Mouse (Mus musculus): ENCODE measurements at regions not wholly inside any gene's neighbourhood (a gene's known extent, or its start where the extent isn't known, plus 50 kb on each side); places are given as distances from the start of the nearest gene placed in this dataset.
A peak's percentile ranks its signal among the peaks of the same experiment; 100 is the strongest.

DNA sequence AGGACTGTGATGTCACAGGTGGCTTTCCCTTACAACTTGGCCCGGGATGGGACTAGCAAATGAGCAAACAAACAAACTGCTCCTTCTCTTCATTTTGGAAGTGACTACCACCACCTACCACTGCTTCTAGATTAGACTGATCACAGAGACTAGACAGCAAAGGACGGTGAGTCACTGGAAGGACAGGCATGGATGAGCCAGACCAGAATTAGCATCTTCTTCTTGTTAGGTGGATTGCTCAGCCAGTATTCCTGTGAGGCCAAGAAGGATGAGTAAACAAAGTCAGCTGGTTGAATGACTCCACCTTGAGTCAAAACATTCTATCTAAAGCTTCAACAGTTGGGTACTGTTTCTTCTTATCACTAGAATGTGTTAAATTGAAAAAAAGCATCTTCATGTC, 385.1 kb upstream of the Mon1b start:
- no peak overlapping the region for H3K4me3 ChIP-seq (ENCODE audit: low read depth, low read length)
- H3K9ac ChIP-seq, result no peak overlapping the region
- no peaks in the 10 kb centered on the region for H3K27me3 ChIP-seq (ENCODE audit: insufficient read depth, low read length)
- TF ChIP-seq CTCF (IDR thresholded peaks at IDR 0.05; ENCODE audit: low read depth), result no peak
- no peak overlapping the region for H3K4me2 ChIP-seq (ENCODE audit: low read depth)
- ATAC-seq, result no peak
- DNase-seq, result no peak
- H3K9me3 ChIP-seq (ENCODE audit: low read length), result no peaks in the 10 kb centered on the region
- H3K27ac ChIP-seq (ENCODE audit: low read depth, low read length), result no peak overlapping the region
- 90% methylated on average over 2 of the region's 2 CpGs for WGBS
- H3K4me1 ChIP-seq (ENCODE audit: insufficient read depth), result no peaks in the 10 kb centered on the region
- no peaks in the 10 kb centered on the region; the same call in 1 of the 2 replicates for H3K36me3 ChIP-seq (ENCODE audit: insufficient read depth)

DNA sequence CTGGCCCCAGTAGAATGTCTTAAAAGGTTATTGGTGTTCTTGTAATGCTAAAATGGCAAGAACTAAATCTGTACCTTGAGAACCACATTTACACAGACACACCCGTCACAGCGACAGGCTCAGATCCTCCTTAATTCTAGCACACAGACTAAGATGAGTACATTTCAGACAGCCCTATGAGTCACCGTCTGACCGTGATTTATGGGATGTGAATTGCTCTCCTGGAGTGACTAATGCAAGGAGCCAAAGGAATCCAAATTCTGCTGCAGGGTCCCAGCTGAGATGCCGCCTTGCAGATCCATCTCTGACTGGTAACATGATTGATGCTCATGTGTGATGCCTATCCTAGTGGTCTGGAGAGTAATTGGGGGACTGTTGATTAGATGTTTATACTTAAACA, 381.3 kb upstream of the Mon1b start:
- no peak overlapping the region for H3K4me3 ChIP-seq (ENCODE audit: low read depth, low read length)
- H3K27ac ChIP-seq (ENCODE audit: low read depth, low read length), result no peak overlapping the region
- DNase-seq, result no peak
- no peaks in the 10 kb centered on the region for H3K4me1 ChIP-seq (ENCODE audit: insufficient read depth)
- TF ChIP-seq CTCF (IDR thresholded peaks at IDR 0.05; ENCODE audit: low read depth), result no peak
- H3K27me3 ChIP-seq (ENCODE audit: insufficient read depth, low read length), result no peaks in the 10 kb centered on the region
- no peak overlapping the region for H3K9ac ChIP-seq
- no peaks in the 10 kb centered on the region for H3K9me3 ChIP-seq (ENCODE audit: low read length)
- H3K4me2 ChIP-seq (ENCODE audit: low read depth), result no peak overlapping the region
- no peaks in the 10 kb centered on the region for H3K36me3 ChIP-seq (ENCODE audit: insufficient read depth)
- WGBS, result 91% methylated on average over 5 of the region's 5 CpGs
- ATAC-seq, result no peak

DNA sequence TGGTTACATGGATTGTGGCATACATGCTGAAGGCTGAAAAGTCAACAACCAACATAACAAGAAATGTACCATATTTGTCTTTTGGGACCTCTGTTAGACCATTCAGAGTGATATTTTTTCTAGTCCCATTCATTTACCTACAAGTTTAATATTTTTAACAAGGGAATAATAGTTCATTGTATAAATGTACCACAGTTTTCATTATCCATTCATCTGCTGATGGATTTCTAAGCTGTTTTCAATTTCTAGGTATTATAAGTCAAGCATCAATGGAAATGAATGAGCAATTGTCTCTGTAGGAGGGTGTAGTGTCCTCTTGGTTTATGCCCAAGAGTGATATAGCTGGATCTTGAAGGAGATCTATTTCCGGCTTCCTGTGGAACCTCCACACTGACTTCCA, 375.9 kb upstream of the Mon1b start:
- Histone ChIP-seq H3K36me3 (ENCODE audit: insufficient read depth) (no peaks in the 10 kb centered on the region), H3K4me3 (ENCODE audit: low read depth, low read length) (no peak overlapping the region), H3K9ac (no peak overlapping the region), H3K4me1 (ENCODE audit: insufficient read depth) (no peaks in the 10 kb centered on the region), H3K4me2 (ENCODE audit: low read depth) (no peak overlapping the region), H3K27me3 (ENCODE audit: insufficient read depth, low read length) (no peaks in the 10 kb centered on the region), H3K27ac (ENCODE audit: low read depth, low read length) (no peak overlapping the region), H3K9me3 (ENCODE audit: low read length) (no peaks in the 10 kb centered on the region)
- DNase-seq (no peak), ATAC-seq (no peak)
- no peak for TF ChIP-seq CTCF (IDR thresholded peaks at IDR 0.05; ENCODE audit: low read depth)
- 95% methylated on average over 1 of the region's 1 CpGs for WGBS

DNA sequence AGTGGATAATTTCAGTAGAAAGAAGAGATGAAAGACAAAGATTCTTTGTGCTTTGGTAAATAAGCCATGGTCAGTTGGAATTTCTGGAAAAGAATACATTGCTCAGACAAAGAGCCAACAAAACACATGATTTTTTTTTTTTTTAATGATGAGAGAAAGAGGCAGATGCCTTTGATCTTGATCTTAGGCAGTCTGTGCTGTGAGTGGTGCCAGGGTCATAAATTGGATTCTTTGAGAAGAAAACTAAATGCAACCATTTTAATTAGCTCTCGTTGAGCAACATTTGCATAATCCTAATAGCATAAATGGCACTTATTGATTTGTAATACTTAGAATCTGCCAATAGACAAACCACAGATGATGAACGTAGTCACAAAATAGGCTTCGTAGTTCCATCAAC, 372.1 kb upstream of the Mon1b start:
- Histone ChIP-seq H3K4me3 (ENCODE audit: low read depth, low read length) (no peak overlapping the region), H3K4me2 (ENCODE audit: low read depth) (no peak overlapping the region), H3K27ac (ENCODE audit: low read depth, low read length) (no peak overlapping the region), H3K9ac (no peak overlapping the region), H3K27me3 (ENCODE audit: insufficient read depth, low read length) (no peaks in the 10 kb centered on the region), H3K36me3 (ENCODE audit: insufficient read depth) (no peaks in the 10 kb centered on the region), H3K4me1 (ENCODE audit: insufficient read depth) (no peaks in the 10 kb centered on the region), H3K9me3 (ENCODE audit: low read length) (no peaks in the 10 kb centered on the region)
- no peak for ATAC-seq
- no peak for DNase-seq
- TF ChIP-seq CTCF (IDR thresholded peaks at IDR 0.05; ENCODE audit: low read depth), result no peak
- WGBS, result 19% methylated on average over 3 of the region's 3 CpGs

DNA sequence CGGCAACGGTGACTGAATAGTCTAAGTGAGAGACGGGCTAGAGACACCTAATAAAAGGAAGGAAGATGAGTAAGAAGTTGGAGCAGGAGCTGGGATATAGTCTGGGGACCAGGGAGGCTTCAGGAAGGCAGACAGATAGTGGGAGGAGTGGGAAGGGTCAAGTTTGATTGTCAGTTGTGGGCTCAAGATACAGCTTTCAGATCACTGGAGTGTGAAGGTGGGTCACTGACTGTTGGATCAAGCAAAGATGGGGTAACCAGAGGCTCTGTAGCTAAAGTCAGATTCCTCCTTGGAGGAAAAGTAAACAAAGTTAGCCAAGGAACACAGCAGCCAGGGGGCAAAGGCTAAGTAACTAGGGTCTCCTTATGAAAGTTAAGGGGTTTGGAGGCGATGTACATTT, 364.1 kb upstream of the Mon1b start:
- no peaks in the 10 kb centered on the region for H3K27me3 ChIP-seq (ENCODE audit: insufficient read depth, low read length)
- H3K4me2 ChIP-seq (ENCODE audit: low read depth), result no peak overlapping the region
- ATAC-seq (no peak), DNase-seq (no peak)
- no peak overlapping the region for H3K4me3 ChIP-seq (ENCODE audit: low read depth, low read length)
- no peak overlapping the region for H3K9ac ChIP-seq
- no peak for TF ChIP-seq CTCF (IDR thresholded peaks at IDR 0.05; ENCODE audit: low read depth)
- no peak overlapping the region for H3K27ac ChIP-seq (ENCODE audit: low read depth, low read length)
- no peaks in the 10 kb centered on the region for H3K4me1 ChIP-seq (ENCODE audit: insufficient read depth)
- H3K9me3 ChIP-seq (ENCODE audit: low read length), result no peaks in the 10 kb centered on the region
- H3K36me3 ChIP-seq (ENCODE audit: insufficient read depth), result no peaks in the 10 kb centered on the region
- WGBS, result 92% methylated on average over 4 of the region's 4 CpGs

DNA sequence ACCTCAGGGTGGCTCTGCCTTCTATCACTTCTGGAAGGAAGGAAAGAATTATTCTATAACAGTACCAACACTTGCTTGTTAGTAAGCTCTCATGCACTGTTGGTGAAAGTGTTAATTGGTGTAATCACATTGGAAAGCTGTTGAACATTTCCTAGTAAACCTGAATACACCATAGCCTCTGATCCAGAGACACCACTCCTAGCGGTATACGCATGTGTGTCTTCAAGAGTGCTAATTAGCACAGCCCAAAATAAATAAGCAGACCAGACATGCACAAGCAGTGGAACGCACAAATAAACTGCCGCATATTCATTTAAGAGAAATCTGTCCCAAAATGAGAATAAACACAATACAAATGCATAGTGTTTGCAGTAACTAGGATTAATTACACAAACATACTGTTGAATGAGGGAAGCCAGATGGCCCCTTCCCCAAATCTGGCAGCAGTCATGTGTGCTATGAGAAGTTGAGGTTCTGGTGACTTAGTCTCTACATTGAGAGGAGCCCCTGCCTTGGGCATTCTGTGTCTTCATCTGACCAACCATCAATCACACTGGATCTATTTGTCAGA, 335.0 kb upstream of the Mon1b start:
- TF ChIP-seq CTCF (IDR thresholded peaks at IDR 0.05; ENCODE audit: low read depth), result no peak
- ATAC-seq, result peak; percentile 70
- Histone ChIP-seq H3K36me3 (ENCODE audit: insufficient read depth) (no peaks in the 10 kb centered on the region), H3K4me3 (ENCODE audit: low read depth, low read length) (no peak overlapping the region), H3K27me3 (ENCODE audit: insufficient read depth, low read length) (no peaks in the 10 kb centered on the region), H3K27ac (ENCODE audit: low read depth, low read length) (no peak overlapping the region), H3K4me1 (ENCODE audit: insufficient read depth) (no peaks in the 10 kb centered on the region; the same call in 1 of the 2 replicates), H3K9ac (no peak overlapping the region), H3K4me2 (ENCODE audit: low read depth) (no peak overlapping the region), H3K9me3 (ENCODE audit: low read length) (no peaks in the 10 kb centered on the region)
- peak; percentile 61 for DNase-seq
- 34% methylated on average over 4 of the region's 4 CpGs for WGBS

DNA sequence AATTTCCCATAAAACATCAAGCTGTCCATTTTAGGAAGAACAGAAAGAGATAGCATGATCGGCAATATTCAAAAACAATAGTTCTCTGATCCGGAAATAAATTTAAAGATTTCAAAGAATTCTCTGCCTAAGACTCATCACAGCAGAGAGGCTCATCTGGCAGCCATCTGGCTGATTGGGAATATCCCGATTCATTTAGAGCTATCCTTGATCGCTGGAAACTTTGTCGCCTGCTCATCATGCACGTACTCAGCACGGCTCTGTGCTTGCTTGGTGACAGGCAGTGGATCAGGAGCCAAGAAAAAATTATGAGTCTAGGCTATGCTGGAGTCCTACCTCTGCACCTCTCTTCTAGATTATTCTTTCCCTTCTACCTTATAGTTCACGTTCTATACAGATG, 332.0 kb upstream of the Mon1b start:
- TF ChIP-seq CTCF (IDR thresholded peaks at IDR 0.05; ENCODE audit: low read depth), result no peak
- Histone ChIP-seq H3K4me1 (ENCODE audit: insufficient read depth) (no peaks in the 10 kb centered on the region; the same call in 1 of the 2 replicates), H3K4me2 (ENCODE audit: low read depth) (no peak overlapping the region), H3K9ac (no peak overlapping the region), H3K9me3 (ENCODE audit: low read length) (no peaks in the 10 kb centered on the region), H3K27ac (ENCODE audit: low read depth, low read length) (no peak overlapping the region), H3K27me3 (ENCODE audit: insufficient read depth, low read length) (no peaks in the 10 kb centered on the region), H3K4me3 (ENCODE audit: low read depth, low read length) (no peak overlapping the region), H3K36me3 (ENCODE audit: insufficient read depth) (no peaks in the 10 kb centered on the region)
- WGBS, result 39% methylated on average over 8 of the region's 8 CpGs
- ATAC-seq (no peak; the same call in 1 of the 2 replicates), DNase-seq (peak; percentile 65)
